Mouse (Mus musculus): ENCODE measurements around the gene Uhrf2.

Uhrf2 gene

GRCm38 (mm10) chr19:30050584-30050983 lies 20.3 kb downstream of the Uhrf2 start:
- DNase-seq (ENCODE audit: low spot score) = no peak

- no peak for DNase-seq (ENCODE audit: low spot score)
Observed at GRCm38 (mm10) chr19:30051479-30051878, 21.2 kb downstream of the Uhrf2 start.

GRCm38 (mm10) chr19:30054218-30054617 lies 23.9 kb downstream of the Uhrf2 start:
- DNase-seq (ENCODE audit: low spot score) = no peak

- no peak for DNase-seq (ENCODE audit: low spot score)
Observed at GRCm38 (mm10) chr19:30065797-30066196, 35.5 kb downstream of the Uhrf2 start.

- no peak for DNase-seq (ENCODE audit: low spot score)
Observed at GRCm38 (mm10) chr19:30090163-30090562, 59.9 kb downstream of the Uhrf2 start.

- no peak for DNase-seq (ENCODE audit: low spot score)
Observed at GRCm38 (mm10) chr19:30091644-30092295, 61.5 kb downstream of the Uhrf2 start.

- no peak for DNase-seq (ENCODE audit: low spot score)
Observed at GRCm38 (mm10) chr19:30096186-30096585, 65.9 kb downstream of the Uhrf2 start.

- no peak for DNase-seq (ENCODE audit: low spot score)
Observed at GRCm38 (mm10) chr19:30097039-30097438, 66.7 kb downstream of the Uhrf2 start.

GRCm38 (mm10) chr19:30100571-30100970 lies 70.3 kb downstream of the Uhrf2 start:
- no peak for DNase-seq (ENCODE audit: low spot score)

GRCm38 (mm10) chr19:30102620-30103019 lies 72.3 kb downstream of the Uhrf2 start:
- no peak for DNase-seq (ENCODE audit: low spot score)

GRCm38 (mm10) chr19:30105045-30105842 lies 74.9 kb downstream of the Uhrf2 start:
- no peak for DNase-seq (ENCODE audit: low spot score)

GRCm38 (mm10) chr19:30107221-30107845 lies 77.0 kb downstream of the Uhrf2 start:
- DNase-seq (ENCODE audit: low spot score) = no peak

- DNase-seq (ENCODE audit: low spot score) = no peak
Observed at GRCm38 (mm10) chr19:30108616-30109015, 78.3 kb downstream of the Uhrf2 start.

- DNase-seq (ENCODE audit: low spot score) = no peak
Observed at GRCm38 (mm10) chr19:30109122-30109521, 78.8 kb downstream of the Uhrf2 start.

- DNase-seq (ENCODE audit: low spot score) = no peak
Observed at GRCm38 (mm10) chr19:30111421-30111820, 81.1 kb downstream of the Uhrf2 start.

- no peak for DNase-seq (ENCODE audit: low spot score)
Observed at GRCm38 (mm10) chr19:30112961-30113688, 82.8 kb downstream of the Uhrf2 start.

GRCm38 (mm10) chr19:30114919-30115441 lies 84.7 kb downstream of the Uhrf2 start:
- no peak for DNase-seq (ENCODE audit: low spot score)

GRCm38 (mm10) chr19:30115606-30116005 lies 85.3 kb downstream of the Uhrf2 start:
- DNase-seq (ENCODE audit: low spot score) = no peak

GRCm38 (mm10) chr19:30117241-30117640 lies 86.9 kb downstream of the Uhrf2 start:
- no peak for DNase-seq (ENCODE audit: low spot score)

- no peak for DNase-seq (ENCODE audit: low spot score)
Observed at GRCm38 (mm10) chr19:30117775-30118174, 87.5 kb downstream of the Uhrf2 start.

GRCm38 (mm10) chr19:30118344-30119312 lies 88.3 kb downstream of the Uhrf2 start:
- DNase-seq (ENCODE audit: low spot score) = no peak
